Mouse (Mus musculus): Measurements from ENCODE around the gene Dpm2.

- TF ChIP-seq CTCF (IDR thresholded peaks at IDR 0.05) (no peak), EP300 (IDR thresholded peaks at IDR 0.05) (no peak)
Measured at GRCm38 (mm10) chr2:32599409-32599808, 28.8 kb downstream of the Dpm2 start, which contains the start of gene St6galnac6.

Measured in lung, postnatal 0 days (tissue).